ENCODE assay signal across 8 mouse cellular contexts in the genomic region with DNA sequence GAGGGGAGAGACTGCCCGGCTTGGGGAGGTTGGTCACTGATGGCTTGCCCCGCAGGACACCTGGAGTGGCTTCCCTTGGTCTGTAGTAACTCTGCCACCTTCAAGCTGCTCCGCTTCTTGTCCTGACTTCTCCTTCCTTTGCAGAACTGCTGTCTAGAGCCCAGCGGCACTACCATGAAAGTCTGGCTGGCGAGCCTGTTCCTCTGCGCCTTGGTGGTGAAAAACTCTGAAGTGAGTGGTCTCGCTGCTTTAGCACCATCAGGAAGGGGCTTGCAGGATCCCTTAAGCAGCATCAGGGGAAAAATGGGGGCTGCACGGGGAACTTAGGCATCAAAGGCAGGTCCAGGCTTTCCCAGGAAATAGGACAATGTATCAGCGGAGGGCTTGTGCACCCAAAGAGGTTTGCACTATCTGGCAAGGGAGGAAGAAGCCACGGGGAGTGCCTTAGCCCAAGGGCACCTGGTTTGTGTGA. TPM values are rescaled to one million over a fixed set of nuclear protein-coding genes. Genes with fewer than 3 reads are reported as not detected.
DNase-seq lines count a peak whose midpoint lies in the region; ATAC-seq and TF ChIP-seq lines count a peak whose summit lies in the region.

No protein-coding gene starts in this region.

- peaks cover 80% of the 10 kb centered on the region for H3K27me3 ChIP-seq in E14TG2a.4 (ENCODE audit: insufficient read depth, low read length)
- H3K27me3 ChIP-seq in forebrain, postnatal 0 days (ENCODE audit: insufficient read depth, low read length) = no peaks in the 10 kb centered on the region
- H3K27me3 ChIP-seq in limb, embryonic 11.5 days (ENCODE audit: control insufficient read depth, insufficient read depth, low read length) = no peaks in the 10 kb centered on the region
- H3K27me3 ChIP-seq in neural tube, embryonic 14.5 days (ENCODE audit: control insufficient read depth, insufficient read depth, low read length) = no peaks in the 10 kb centered on the region

- H3K4me2 ChIP-seq in forebrain, postnatal 0 days (ENCODE audit: low read depth) = peak overlapping the region; percentile 95
- H3K4me2 ChIP-seq in limb, embryonic 11.5 days (ENCODE audit: low read depth, severe bottlenecking) = peak overlapping the region; percentile 97
- peak overlapping the region; percentile 96 for H3K4me2 ChIP-seq in neural tube, embryonic 14.5 days (ENCODE audit: low read depth, low read length)

- no peak for TF ChIP-seq CTCF in gastrocnemius, adult 2 months (IDR thresholded peaks at IDR 0.05)
- TF ChIP-seq CTCF in E14TG2a.4 (conservative IDR thresholded peaks at IDR 0.05; ENCODE audit: low read length) = no peak
- no peak for TF ChIP-seq CTCF in forebrain, postnatal 0 days (IDR thresholded peaks at IDR 0.05; ENCODE audit: low read depth)

- H3K4me1 ChIP-seq in E14TG2a.4 (replicated peaks; ENCODE audit: low read depth, low read length) = peaks cover 12% of the 10 kb centered on the region
- H3K4me1 ChIP-seq in forebrain, postnatal 0 days (ENCODE audit: insufficient read depth) = 0 out of 2 replicates have a peak, but pooled peaks cover 5% of the 10 kb centered on the region
- H3K4me1 ChIP-seq in limb, embryonic 11.5 days (ENCODE audit: control insufficient read depth, insufficient read depth, low read length) = peaks cover 5% of the 10 kb centered on the region; the same call in 1 of the 2 replicates
- no peaks in the 10 kb centered on the region for H3K4me1 ChIP-seq in neural tube, embryonic 14.5 days (ENCODE audit: control insufficient read depth, insufficient read depth, low read length)

- DNase-seq in gastrocnemius, adult 2 months = no peak
- DNase-seq in gastrocnemius, adult 18-20 months (ENCODE audit: low spot score) = no peak
- peak; percentile 35 for DNase-seq in forebrain, postnatal 0 days
- DNase-seq in limb, embryonic 11.5 days (ENCODE audit: low spot score) = no peak
- DNase-seq in spleen, postnatal 36 days (ENCODE audit: low spot score in 2 of 2) = no peak
- DNase-seq in cerebellum, adult 9-10 months = no peak

- peak overlapping the region; percentile 89 for H3K4me3 ChIP-seq in gastrocnemius, adult 2 months
- peak overlapping the region; percentile 77 for H3K4me3 ChIP-seq in E14TG2a.4 (replicated peaks; ENCODE audit: low read length)
- H3K4me3 ChIP-seq in forebrain, postnatal 0 days (ENCODE audit: low read depth, low read length) = peak overlapping the region; percentile 41
- peak overlapping the region; percentile 55 for H3K4me3 ChIP-seq in limb, embryonic 11.5 days (ENCODE audit: low read depth, low read length)
- peak overlapping the region; percentile 45 for H3K4me3 ChIP-seq in neural tube, embryonic 14.5 days (ENCODE audit: low read depth, low read length)

- intact Hi-C loops in gastrocnemius, adult 2 months (cut with DNase I) = loop anchor here (2.0 kb wide), 1 partner anchor 34 kb away; no protein-coding TSS in a partner anchor

- no peaks in the 10 kb centered on the region for H3K36me3 ChIP-seq in E14TG2a.4 (ENCODE audit: insufficient read depth, low read length)
- no peaks in the 10 kb centered on the region for H3K36me3 ChIP-seq in forebrain, postnatal 0 days (ENCODE audit: insufficient read depth)
- H3K36me3 ChIP-seq in limb, embryonic 11.5 days (ENCODE audit: control insufficient read depth, insufficient read depth, low read length) = no peaks in the 10 kb centered on the region; the same call in 1 of the 2 replicates
- no peaks in the 10 kb centered on the region for H3K36me3 ChIP-seq in neural tube, embryonic 14.5 days (ENCODE audit: control insufficient read depth, insufficient read depth, low read length)

- ATAC-seq in forebrain, postnatal 0 days = peak; percentile 16; the same call in 1 of the 2 replicates
- ATAC-seq in limb, embryonic 11.5 days (ENCODE audit: insufficient number of reproducible peaks, low FRiP score, low TSS enrichment, low read depth) = no peak; the same call in 1 of the 2 replicates
- 0 out of 2 replicates have a peak, but pooled peaks have one; percentile 38 for ATAC-seq in neural tube, embryonic 14.5 days (ENCODE audit: low read depth)

- H3K9ac ChIP-seq in forebrain, postnatal 0 days = peak overlapping the region; percentile 54
- peak overlapping the region; percentile 77 for H3K9ac ChIP-seq in limb, embryonic 11.5 days (ENCODE audit: low read length)
- peak overlapping the region; percentile 54 for H3K9ac ChIP-seq in neural tube, embryonic 14.5 days (replicated peaks; ENCODE audit: low read depth, low read length)

- H3K27ac ChIP-seq in gastrocnemius, adult 2 months = peak overlapping the region; percentile 85
- no peak overlapping the region for H3K27ac ChIP-seq in forebrain, postnatal 0 days (ENCODE audit: low read depth, low read length)
- H3K27ac ChIP-seq in limb, embryonic 11.5 days (replicated peaks; ENCODE audit: low read depth, low read length) = no peak overlapping the region
- no peak overlapping the region for H3K27ac ChIP-seq in neural tube, embryonic 14.5 days (ENCODE audit: low read depth, low read length)

- no peaks in the 10 kb centered on the region for H3K9me3 ChIP-seq in E14TG2a.4 (ENCODE audit: low read length)
- H3K9me3 ChIP-seq in forebrain, postnatal 0 days (ENCODE audit: low read length) = no peaks in the 10 kb centered on the region
- no peaks in the 10 kb centered on the region for H3K9me3 ChIP-seq in limb, embryonic 11.5 days (ENCODE audit: control insufficient read depth, low read length)
- H3K9me3 ChIP-seq in neural tube, embryonic 14.5 days (ENCODE audit: control insufficient read depth, low read length) = no peaks in the 10 kb centered on the region

- 9% methylated on average over 10 of the region's 10 CpGs for WGBS in forebrain, postnatal 0 days
- WGBS in limb, embryonic 11.5 days = 5% methylated on average over 10 of the region's 10 CpGs
- WGBS in neural tube, embryonic 14.5 days = 8% methylated on average over 10 of the region's 10 CpGs

RNA-seq across cellular contexts. Expression of a gene that starts 0.5 kb away (rescaled TPM):
- 10 to 100 TPM; 17.2 to 28.5 TPM for total RNA-seq in gastrocnemius, adult 2 months (2021)
- total RNA-seq in gastrocnemius, adult 18-20 months (2021) = 10 to 100 TPM; 13.6 to 29.2 TPM
- total RNA-seq in forebrain, postnatal 0 days (2014; rRNA removed) = 0.62 and 1.1 TPM in 2 replicates
- 0.23 and 0.44 TPM in 2 replicates for polyA plus RNA-seq in forebrain, postnatal 0 days (2015; fragmentation: Nextera tagmentation; extraction: Ambion mirVana)
- 0.69 and 1.0 TPM in 2 replicates for polyA plus RNA-seq in limb, embryonic 11.5 days (2014; fragmentation: Nextera tagmentation; extraction: Ambion mirVana)
- 0.19 and 0.26 TPM in 2 replicates for polyA plus RNA-seq in neural tube, embryonic 14.5 days (2014; fragmentation: Nextera tagmentation; extraction: Ambion mirVana)

RNA-seq across cellular contexts. Expression of a gene that starts 43.1 kb away (rescaled TPM):
- 100 to 1,000 TPM; 162 to 163 TPM for total RNA-seq in gastrocnemius, adult 2 months (2021)
- 100 to 1,000 TPM; 168 to 192 TPM for total RNA-seq in gastrocnemius, adult 18-20 months (2021)
- total RNA-seq in forebrain, postnatal 0 days (2014; rRNA removed) = 137 and 145 TPM in 2 replicates
- polyA plus RNA-seq in forebrain, postnatal 0 days (2015; fragmentation: Nextera tagmentation; extraction: Ambion mirVana) = 165 and 231 TPM in 2 replicates
- 57.9 and 60.2 TPM in 2 replicates for polyA plus RNA-seq in limb, embryonic 11.5 days (2014; fragmentation: Nextera tagmentation; extraction: Ambion mirVana)
- polyA plus RNA-seq in neural tube, embryonic 14.5 days (2014; fragmentation: Nextera tagmentation; extraction: Ambion mirVana) = 215 and 232 TPM in 2 replicates
